Mouse (Mus musculus) ES-E14 (cell line): ENCODE measurements at regions not wholly inside any gene's neighbourhood (a gene's known extent, or its start where the extent isn't known, plus 50 kb on each side); places are given as distances from the start of the nearest gene placed in this dataset.

Experiments used
- HCFC1 ChIP-seq: IDR thresholded peaks from 2 replicates; pipeline ENCODE4 v1.6.1; 2012; ENCODE audit warnings: low read length, inconsistent platforms, borderline replicate concordance; ENCODE audit not compliant: insufficient read depth
- MAFK ChIP-seq: IDR thresholded peaks from 2 replicates; pipeline ENCODE4 v1.6.1; 2014; ENCODE audit warnings: mild to moderate bottlenecking, low read depth, low read length, inconsistent platforms; ENCODE audit not compliant: insufficient read depth
- ZNF384 ChIP-seq: IDR thresholded peaks from 2 replicates; pipeline ENCODE4 v1.6.1; 2012; ENCODE audit warnings: low read depth, low read length, inconsistent platforms

- TF ChIP-seq HCFC1, result no peak
- TF ChIP-seq ZNF384, result no peak
- TF ChIP-seq MAFK, result no peak
These were observed 70.0 kb downstream of the Tmco5 start for GRCm38 (mm10) chr2:116948538-116948937.
